Mouse (Mus musculus): Measurements from ENCODE around the gene Pdlim1.
"Not testable (repeated sequence)": the region's sequence is repeated elsewhere in the genome, so short reads cannot be mapped to it uniquely, and the experiment has no call there.

The Pdlim1 gene

DNA sequence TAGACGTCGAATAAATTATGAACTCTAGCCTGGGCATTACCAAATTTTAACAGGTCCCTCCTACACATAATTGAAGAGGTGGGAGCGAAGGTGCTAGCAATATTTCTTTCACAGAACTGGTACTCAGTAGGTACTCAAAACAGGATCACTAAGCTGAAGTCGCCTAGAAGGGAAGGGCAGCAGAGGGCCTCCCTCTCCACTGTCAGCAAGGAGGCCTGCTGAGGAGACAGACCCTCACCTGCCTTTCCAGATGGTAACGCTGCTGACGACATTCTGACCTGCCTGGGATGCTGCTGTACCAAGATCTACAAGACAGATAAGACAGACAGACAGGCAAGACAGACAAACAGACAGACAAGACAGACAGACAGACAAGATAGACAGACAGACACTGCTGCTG lies 31.3 kb downstream of the Pdlim1 start:
- no peak for DNase-seq

DNA sequence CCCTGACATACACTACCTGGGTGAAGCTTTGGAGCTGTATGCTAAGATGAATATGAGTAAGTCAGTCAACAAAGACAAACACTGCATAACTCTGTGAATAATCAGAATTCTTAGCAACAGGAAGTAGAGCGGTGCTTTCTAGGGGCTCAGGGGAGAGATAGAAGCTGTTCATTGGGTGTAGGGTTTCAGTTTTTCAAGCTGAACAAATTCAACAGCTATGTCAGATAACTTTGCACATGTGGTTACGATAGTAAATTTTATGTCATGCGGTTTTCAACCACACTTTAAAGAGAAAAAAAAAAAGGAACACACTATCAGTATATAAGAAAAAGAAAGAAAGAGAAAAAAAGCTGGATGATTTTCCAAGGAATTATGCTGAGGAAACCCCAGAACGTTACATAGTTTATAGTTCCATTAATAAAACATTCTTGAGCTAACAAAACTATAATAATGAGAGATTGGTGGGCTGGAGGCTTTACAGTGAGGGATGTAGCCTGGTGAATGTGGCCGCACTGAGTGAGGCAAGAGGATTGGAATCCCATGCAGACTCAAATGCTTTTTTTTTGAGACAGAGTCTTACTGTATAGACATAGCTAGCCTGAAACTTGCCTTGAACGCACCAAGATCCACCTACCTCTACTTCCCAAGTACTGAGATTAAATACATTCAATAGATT lies 33.3 kb downstream of the Pdlim1 start:
- no peak for DNase-seq

DNA sequence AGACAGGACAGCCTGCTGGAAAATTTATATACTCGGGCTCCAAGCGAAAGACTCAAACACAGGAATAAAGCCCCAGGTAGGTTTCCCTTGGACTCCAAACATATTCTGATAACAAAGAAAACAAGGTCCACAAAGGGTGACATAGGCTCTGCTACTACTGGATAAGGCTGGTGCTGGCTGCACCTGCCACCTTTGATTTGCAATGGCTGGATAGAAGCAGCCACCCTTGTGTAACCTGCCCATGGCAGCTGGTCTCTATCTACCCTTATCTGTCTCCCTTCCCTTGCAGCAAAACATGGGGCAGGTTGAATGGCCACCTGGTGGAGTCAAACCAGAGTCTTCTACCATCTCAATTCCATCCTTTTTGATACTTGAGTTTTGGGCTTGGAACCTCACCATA lies 39.1 kb downstream of the Pdlim1 start:
- DNase-seq, result no peak

DNA sequence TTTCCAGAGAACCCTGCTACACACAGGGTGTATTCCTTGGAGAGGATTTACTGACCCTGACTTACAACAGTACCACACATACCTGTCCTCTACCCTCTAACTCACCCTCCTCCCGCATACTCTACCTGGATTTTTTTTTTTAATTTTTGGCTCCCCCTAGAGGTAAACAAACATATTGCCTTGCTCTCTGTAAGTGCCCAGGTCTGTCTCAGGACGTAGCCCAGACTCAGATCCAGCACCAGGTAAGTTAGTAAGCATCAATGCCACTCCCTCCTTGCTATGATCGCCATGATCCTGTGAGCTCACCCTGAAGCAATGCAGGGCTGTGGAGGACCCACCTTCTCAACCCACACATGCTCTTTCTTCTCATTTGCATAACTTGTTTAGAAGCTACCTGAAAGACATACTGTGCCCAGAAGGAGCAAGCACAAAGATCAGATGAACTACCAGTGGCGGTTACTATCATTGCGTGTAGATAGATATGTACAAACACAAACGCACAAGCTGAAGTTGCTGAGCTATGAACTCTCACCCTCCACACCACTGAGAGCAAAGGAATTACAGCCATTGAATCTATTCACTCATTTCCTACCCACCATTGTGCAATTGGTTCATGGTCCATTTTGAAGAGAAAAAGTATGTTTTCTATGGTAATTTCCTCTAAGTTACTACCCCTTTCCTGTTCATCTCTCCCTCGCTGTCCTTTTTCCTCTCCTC lies 39.7 kb downstream of the Pdlim1 start:
- no peak for DNase-seq

DNA sequence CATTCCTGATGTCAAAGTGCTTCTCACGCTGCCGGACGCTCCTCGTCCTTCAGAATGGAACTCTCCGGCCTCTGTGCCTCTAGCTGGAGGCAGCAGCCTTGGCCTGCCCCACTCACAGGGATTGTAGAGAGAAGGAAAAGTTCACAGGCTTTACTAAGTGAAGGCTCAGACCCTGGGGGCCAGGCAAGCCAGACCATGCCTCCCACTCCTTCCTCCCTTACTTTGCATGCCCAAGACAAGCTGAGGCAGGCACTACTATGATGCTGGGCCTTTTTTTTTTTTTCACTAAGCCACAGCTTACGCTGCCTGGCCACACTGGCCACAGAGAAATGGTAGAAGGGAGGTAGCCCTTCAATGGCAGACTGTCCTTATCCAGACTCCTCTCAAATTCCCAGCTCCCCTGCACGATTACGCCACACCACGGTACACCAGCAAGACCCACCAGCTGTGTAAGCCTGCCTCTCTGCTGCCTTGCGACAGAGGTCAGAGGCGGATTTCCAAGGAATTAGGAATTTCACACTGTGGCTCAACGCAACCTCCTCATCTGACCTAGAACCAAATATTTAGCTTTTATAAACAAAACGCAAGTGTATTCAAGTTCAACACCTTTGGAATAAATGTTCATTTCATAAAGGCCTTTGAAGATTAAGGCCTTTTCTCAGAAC lies 40.4 kb downstream of the Pdlim1 start:
- no peak for DNase-seq

DNA sequence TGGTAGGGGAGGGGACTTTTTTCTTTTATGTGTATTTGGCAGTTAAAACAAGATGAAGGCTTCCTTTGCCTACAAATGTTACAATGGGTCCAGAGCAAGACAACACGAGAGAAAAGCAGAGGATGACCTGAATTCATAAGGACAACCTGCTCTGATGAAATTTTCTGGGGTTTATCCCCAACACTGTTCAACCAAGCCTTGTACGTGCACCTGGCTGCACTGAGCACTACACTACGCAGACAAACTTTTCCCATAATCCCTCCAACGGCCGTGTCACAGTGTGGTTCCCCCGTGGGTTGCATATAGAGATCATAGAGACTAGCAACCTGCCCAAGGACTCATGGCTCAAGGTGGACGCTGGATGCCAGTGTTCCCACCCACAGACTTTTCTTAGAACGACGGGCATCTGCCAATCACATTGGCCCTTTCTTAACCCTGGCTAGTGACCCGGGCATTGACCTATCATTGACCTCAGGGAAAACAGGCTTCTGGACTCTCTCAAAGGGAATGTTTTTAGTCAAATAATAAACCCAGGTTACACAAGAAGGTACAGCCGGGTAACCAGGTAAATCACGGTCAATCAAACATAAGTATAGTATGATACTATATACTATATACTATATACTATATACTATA lies 45.0 kb downstream of the Pdlim1 start:
- DNase-seq, result no peak

DNA sequence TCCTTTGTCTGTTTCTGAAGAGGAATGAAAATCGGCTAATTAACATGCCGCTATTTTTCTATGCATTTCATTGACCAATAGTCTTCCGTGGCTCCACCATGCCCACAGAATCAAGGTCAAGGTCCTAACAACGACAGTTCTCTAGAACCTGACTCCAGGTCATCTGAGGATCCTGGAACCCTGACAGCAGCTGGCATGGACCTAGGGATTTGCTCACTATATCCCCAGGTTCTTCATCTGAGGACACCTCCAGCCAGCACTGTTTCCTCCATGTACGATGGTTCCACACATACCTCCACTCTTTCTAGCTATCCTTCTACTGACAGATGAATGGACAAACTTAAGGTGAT lies 45.9 kb downstream of the Pdlim1 start:
- no peak for DNase-seq

DNA sequence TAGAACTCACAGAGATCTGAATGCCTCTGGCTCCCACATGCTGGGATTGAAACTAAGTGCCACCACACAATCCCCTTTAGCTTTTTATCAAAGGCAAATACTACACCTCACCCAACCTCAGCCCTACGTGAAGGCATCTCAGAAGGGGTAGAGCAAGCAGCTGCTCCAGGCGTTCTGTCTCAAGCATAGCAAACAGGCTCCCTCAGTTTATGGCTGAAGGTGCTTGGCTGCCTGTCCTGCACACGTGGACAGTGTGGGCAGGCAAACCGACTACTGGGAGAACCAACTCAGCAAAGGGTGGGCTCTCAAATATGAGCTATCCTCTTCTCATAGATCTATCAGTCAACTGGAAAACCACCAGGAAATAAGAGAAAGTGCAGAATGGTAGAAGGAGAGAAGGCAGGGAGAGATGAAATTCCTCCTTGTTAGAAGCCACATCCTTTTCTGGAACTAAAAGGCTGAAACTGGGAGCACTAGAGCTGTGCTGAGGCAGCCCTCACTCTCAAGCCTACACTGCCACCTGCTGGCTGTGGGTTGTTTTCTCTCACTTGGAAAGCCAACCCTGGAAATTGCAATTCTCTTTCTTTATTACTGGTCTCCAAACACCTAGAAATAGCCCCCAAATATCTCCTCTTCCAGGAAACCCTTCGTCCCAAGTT lies 46.4 kb downstream of the Pdlim1 start:
- DNase-seq, result peak; percentile 9

DNA sequence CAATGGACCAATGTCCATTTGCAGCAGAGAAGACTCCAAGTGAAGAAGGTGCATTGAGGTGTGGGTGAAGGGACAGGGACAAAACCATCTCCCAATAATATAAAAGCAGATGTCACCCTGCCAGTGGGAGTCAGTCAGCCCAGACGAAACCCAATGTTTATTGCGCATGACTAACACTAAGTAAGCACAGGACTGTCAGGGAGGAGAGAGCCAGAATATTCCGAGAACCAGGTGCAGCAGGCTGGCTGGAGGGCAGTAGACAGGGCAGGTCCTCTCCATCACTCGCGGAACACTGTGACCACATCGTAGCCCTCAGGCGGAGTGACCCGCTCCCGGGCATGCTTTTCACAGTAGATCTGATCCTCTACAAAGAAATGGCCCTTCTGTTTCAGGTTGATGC lies 49.3 kb downstream of the Pdlim1 start:
- DNase-seq, result not testable (repeated sequence)

DNA sequence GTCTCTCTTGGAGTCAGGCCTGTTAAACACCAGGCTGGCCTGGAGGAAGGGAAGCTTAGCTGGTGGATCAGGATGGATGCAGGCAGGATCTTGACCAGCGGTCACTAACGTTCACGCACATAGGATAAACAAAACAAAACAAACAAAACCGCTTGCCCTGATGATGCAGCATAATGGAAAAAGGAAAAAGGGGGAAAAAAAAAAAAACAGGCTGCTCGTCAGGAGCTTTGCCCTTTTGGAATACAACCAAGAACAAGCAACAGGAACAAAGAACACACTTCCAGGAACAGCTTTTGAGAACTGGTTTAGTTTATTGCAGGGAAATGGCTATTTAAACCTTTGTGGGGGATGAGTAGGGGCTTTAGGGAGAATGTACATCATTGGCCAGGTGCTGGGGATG lies 50.8 kb downstream of the Pdlim1 start:
- DNase-seq, result no peak

DNA sequence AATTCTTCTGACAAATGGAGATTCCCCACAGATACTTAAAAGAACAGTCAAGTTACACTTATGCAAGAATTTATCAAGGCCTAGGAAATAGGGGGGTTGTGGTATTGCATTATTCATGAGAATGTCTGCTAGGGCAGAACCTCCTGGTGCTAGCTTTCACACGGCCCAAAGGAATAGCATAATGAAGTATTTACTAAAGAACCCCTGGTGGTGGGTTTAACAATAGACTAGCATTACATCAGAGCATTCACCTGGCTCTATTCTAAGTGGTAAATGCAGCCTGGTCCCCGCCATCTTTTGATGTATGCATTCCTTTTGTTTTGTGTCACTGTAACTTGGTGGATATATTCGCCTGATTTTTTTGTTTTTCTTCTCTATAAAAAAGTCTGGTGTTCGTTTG lies 68.7 kb downstream of the Pdlim1 start:
- DNase-seq, result not testable (repeated sequence)

DNA sequence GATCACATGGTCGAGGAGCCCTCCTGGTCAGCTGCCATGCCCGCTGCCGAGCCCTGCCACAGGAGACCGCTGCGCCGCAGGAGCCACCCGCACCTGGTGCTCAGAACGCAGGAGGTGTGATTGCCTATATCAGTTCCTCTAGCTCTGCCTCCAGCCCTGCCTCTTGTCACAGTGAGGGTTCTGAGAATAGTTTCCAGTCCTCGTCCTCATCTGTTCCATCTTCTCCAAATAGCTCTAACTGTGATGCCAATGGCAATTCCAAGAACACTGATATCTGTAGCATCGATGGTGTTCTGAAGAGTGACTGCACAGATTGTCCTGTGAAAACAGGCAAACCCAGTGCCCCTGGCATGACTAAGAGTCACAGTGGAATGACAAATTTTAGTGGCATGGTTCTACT lies 81.0 kb downstream of the Pdlim1 start:
- DNase-seq, result no peak

DNA sequence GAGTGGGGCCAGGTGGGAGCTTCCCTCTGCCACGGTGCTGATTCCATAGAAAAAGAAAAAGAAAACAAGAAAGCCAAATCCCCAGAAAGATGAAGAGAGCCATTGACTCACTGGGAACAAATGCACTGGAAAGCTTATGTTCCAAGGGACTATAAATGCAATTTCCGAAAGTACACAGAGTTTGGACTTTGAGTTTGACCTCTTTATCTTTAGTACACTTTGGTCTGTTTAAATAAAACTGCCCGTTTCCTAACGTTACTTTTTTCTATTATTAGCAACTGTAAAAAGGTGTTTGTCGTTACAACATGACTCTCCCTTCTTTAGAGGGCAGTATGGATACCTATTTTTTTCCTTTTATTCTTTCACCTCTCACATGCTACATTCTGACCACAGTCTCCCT lies 84.5 kb downstream of the Pdlim1 start, which contains the start of gene Cyp2c70:
Gene Cyp2c70 (minus strand): TSS at position 174 of the 400 bp plus-strand sequence.
- DNase-seq, result no peak

DNA sequence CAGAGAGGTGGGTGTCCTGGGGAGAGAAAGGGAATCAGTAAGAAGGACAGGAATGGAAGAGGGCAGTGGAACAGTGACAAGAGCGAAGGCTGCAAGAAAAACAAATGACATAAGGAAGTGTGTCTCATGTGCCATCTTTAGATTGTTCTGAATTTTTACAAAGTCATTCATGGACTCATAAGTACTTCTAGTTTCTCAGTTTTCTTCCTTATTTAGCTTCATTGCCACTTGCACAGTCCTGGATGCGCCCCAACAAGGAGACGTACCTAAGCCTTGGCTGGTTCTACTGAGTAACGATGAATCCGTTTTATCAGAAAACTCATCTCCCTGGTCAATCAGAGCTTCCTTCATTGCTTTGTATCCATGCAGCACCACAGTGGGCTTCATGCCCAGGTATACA lies 88.0 kb downstream of the Pdlim1 start:
- no peak for DNase-seq

DNA sequence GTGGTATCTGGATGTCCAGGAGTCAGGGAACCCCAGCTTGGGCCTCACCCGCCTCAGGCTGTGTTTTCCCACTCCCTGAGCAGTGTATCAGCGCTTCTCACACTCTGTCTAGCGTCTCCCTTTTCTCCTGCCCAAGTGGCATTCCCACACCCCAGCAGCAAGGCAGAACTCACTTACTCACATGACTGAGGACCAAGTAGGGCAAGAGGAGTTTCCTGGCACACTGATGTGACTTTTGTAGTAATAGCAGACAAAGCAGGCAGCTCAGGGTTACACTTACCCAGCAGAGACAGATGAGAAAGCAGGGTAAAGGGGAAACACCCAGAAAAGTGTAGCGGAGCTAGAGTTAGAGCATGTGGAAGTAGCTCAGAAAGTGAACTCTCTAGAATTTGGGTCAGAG lies 93.3 kb downstream of the Pdlim1 start:
- no peak for DNase-seq
